Mouse (Mus musculus) frontal cortex, postnatal 36 days (tissue): ENCODE results near the gene Gpr182.
"Not testable (repeated sequence)": the region's sequence is repeated elsewhere in the genome, so short reads cannot be mapped to it uniquely, and the experiment has no call there.

Experiments
- DNase-seq, 2 experiments: peaks; one replicate each; pipeline ENCODE4 v3.0.0; 2022; ENCODE audit warnings: low spot score in 2 of 2

Gpr182 gene

GRCm38 (mm10) chr10:127751548-127751947 lies at the start of gene Gpr182:
Gene Gpr182 (minus strand): TSS chr10:127751732.
- no peak for DNase-seq

GRCm38 (mm10) chr10:127800891-127801290 lies 49.4 kb upstream of the Gpr182 start, which contains the start of gene Rdh16:
Gene Rdh16 (plus strand): TSS chr10:127801152.
- DNase-seq: no peak

- DNase-seq: no peak
Measured at GRCm38 (mm10) chr10:127799295-127799694, 47.8 kb upstream of the Gpr182 start.

- not testable (repeated sequence) for DNase-seq
Measured at GRCm38 (mm10) chr10:127785411-127785810, 33.9 kb upstream of the Gpr182 start.

- DNase-seq: not testable (repeated sequence)
Measured at GRCm38 (mm10) chr10:127782321-127782720, 30.8 kb upstream of the Gpr182 start.

- no peak for DNase-seq
Measured at GRCm38 (mm10) chr10:127776011-127776410, 24.5 kb upstream of the Gpr182 start, which contains the start of gene Rdh9. Gene Rdh9 (plus strand): TSS chr10:127776386.

GRCm38 (mm10) chr10:127766564-127766963 lies 15.0 kb upstream of the Gpr182 start:
- no peak for DNase-seq

- no peak for DNase-seq
Measured at GRCm38 (mm10) chr10:127763914-127764680, 12.6 kb upstream of the Gpr182 start.

- DNase-seq: not testable (repeated sequence)
Measured at GRCm38 (mm10) chr10:127762926-127763325, 11.4 kb upstream of the Gpr182 start.

- DNase-seq: no peak
Measured at GRCm38 (mm10) chr10:127759181-127760110, 7.9 kb upstream of the Gpr182 start, which contains the start of the genes Rdh1 and Rdh16f1. Gene Rdh1 (plus strand): TSS chr10:127759721. Gene Rdh16f1 (plus strand): TSS chr10:127759787.

- DNase-seq: no peak
Measured at GRCm38 (mm10) chr10:127755770-127756468, 4.4 kb upstream of the Gpr182 start.

GRCm38 (mm10) chr10:127755246-127755645 lies 3.7 kb upstream of the Gpr182 start:
- DNase-seq: no peak

- DNase-seq: no peak
Measured at GRCm38 (mm10) chr10:127754566-127755166, 3.1 kb upstream of the Gpr182 start.

GRCm38 (mm10) chr10:127750136-127750777 lies 1.3 kb downstream of the Gpr182 start:
- DNase-seq: peak in 1 of 2 experiments; percentile 24

- no peak for DNase-seq
Measured at GRCm38 (mm10) chr10:127748847-127749612, 2.5 kb downstream of the Gpr182 start.

- DNase-seq: no peak
Measured at GRCm38 (mm10) chr10:127747254-127747653, 4.3 kb downstream of the Gpr182 start.

- DNase-seq: no peak
Measured at GRCm38 (mm10) chr10:127745886-127746285, 5.6 kb downstream of the Gpr182 start.

- DNase-seq: no peak
Measured at GRCm38 (mm10) chr10:127744661-127745060, 6.9 kb downstream of the Gpr182 start.

- DNase-seq: peak in 1 of 2 experiments; percentile 24
Measured at GRCm38 (mm10) chr10:127739661-127740161, 11.8 kb downstream of the Gpr182 start.
